Mouse (Mus musculus) brain, adult 2 months (tissue): ENCODE measurements around the gene Sema4a.

Experiments used
- DNase-seq: peaks from one replicate; pipeline ENCODE4 v3.0.0; 2011; ENCODE audit warnings: low read depth, low spot score

Sema4a gene

DNA sequence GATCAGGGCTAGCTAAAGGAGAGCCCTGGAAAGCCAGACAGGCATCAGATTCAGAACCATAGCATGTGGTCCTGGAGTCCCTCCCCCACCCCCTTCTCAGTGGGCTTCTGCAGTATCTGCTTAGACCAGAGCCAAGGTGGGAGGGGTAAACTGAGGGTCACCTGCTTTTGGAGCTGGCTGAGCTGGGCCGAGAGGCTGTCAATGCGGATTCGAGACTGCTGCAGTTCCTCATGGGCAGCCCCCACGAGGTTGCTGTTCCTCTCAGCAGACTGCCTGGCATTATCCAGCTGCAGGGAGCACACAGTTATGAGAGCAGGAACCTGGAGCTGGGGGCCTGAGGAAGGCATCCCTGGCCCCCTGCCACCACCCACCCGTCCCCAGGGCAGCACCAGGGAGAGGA lies 25.1 kb upstream of the Sema4a start:
- no peak for DNase-seq

DNA sequence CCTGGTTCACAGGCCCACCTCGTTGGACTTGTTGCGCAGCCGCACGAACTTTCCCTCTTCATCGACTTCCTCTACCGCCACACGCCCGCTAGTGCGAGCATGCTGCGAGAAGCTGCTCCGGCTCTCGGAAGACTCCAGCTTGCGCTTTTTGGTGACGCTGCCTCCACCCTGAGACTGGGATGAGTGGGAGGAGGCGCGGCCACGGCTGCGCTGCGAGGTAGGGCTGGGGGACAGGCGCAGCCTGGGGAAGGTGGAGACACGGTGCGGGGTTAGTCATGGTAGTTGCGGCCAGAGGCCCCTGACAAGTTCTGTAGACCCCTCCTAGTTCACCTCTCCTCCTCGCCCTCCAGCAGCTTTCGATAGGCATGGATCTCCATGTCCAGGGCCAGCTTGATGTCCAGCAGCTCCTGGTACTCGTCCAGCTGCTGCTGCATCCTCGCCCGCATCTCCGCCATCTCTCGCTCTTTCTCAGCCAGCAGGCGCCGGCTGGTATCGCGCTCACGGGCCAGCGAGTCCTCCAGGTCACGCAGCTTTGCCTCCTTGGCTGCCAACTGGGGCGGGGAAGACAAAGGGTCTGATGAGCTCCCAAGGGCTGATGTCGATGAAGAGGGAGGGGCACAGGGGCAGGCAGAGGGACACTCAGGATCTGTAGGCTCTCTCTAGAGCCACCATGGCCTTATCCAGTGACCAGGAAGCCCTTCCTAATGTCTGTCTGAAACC lies 23.8 kb upstream of the Sema4a start:
- peak; percentile 72 for DNase-seq

DNA sequence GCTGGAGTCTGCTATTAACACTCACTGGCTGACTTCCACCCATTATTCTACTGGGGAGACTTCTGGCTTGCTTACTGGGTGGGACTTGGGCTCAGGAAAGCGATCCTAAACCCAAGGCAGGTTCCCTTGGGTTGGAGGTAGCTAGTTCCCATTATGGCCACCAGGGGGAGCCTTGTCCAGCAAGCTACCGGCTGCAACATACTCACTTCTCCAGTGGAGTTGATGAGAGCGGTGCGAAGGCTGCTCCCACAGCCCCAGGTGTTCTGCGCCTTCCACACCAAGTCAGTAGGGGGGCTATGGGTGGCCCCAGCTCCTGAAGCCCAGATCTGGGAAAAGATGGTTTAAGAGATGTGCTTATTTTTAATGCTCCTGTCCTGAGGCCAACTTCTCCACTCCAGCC lies 22.6 kb upstream of the Sema4a start:
- peak; percentile 89 for DNase-seq

DNA sequence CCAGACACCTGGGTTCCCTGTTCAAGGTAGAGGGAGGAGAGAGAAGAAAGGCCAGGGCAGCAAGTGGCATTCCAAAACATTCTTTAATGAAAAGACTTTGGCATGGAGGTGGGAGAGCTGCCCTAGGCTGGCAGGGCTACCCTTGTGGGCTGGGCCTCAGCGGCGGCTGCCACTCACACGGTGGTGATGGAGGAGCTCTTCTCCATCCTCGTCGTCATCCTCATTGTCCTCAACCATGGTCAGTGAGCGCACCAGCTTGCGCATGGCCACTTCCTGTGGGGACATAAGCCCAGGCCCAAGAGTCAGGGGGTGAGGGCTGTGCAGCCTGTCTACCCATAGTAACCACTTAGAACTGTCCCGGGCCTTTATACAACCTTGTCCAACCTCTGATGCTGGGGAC lies 22.2 kb upstream of the Sema4a start:
- no peak for DNase-seq

DNA sequence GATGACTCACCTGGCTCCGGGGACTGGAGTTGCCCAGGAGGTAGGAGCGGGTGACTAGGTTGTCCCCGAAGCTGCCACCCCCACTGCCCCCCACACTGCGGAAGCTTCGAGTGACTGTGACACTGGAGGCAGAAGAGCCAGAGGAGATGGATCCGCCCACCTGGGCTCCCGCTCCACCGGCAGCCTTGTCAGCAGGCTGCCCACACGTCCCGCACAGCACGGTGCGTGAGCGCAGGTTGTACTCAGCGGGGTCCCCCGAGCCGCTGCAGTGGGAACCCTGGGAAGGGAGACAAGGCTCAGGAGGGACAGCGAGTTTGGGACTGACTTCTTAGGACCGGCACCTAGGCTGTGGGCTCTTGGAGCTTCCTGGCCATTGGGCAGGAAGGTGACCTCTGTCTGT lies 21.4 kb upstream of the Sema4a start:
- DNase-seq: peak; percentile 57

DNA sequence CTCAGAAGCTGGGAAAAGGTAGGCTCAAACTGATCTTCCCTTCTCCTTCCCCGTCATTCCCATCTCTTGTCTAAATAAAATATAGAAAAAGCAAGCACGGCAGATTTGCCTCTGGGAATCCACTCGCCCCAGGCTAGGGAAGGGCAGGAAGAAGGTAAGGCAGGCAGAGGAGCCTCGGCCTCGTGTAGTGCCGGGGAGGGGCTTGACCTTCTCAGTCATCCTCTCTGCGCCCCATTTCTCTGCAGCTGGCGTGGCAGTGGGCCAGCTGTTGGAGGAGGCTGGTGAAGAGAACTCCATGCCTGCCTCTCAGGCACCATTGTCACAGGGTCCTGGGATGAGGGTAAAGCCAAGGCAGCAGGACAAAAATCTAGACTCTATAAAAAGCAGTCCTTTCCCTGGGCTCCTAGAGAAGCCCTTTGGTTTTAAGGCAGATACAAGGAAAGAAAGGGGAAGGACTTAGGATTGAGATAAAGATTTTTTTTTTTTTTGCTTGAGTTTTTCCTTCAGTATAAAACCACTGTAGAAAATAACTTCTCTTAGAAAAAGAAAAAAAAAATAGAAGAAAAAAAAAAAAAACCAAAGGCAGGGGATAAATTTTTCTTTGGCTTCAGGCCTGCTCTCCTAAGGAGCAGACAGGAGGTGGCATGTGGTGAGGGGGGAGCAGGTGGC lies 20.5 kb upstream of the Sema4a start:
- DNase-seq: no peak

DNA sequence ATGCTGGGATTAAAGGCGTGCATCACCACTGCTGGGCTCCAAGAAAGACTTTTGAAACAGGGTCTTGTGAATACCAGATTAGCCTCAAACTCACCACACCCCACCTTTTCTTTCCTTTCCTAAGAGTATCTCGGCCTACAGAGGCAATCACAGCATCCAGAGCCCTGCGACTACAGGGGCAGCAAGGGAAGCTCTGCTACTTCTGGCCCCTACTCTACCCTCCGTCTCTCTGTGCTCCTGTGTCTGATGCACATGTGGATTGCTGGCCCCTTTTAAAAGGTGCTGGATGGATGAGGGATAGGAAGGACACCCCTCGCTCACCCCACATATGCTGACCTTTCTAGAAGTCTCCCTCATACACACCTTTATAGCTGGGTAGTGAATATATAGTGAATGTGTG lies 19.7 kb upstream of the Sema4a start:
- DNase-seq: no peak

DNA sequence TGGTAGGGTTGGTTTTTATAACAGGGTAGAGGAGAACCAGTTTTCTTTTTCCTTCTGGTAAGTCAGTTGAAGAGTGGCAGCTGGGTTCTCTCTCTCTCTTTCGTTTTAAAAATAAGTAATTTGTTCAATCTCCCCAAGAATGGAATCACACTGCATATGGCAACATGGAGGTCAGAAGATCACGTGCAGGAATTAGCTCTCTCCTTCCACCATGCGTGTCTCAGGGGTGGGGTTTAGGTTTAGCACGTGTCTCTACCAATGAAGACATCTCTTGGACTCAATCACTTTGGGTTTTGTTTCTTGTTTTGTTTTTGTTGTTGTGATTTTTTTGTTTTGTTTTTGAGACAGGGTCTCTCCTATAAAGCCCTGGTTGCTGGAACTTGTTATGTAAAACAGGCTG lies 18.8 kb upstream of the Sema4a start:
- no peak for DNase-seq

DNA sequence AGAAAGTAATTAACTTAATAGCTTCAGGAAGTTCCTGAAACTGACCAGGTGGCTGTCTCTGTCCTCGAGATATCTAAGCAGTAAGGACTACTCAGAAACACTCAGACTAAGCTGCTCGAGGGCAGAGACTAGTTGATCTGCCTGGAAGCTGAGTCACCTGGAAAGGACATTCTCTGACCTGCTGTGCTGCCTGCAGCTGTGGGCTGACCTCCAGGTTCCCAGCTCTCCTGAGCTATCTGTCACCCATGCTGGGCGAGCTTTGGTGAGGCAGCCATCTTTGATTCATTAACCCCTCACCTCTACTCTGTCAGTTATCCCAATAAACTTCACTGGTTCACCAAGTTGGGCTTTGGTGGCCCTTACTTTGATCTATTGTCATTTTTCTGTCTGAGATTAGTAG lies 18.2 kb upstream of the Sema4a start:
- no peak for DNase-seq

DNA sequence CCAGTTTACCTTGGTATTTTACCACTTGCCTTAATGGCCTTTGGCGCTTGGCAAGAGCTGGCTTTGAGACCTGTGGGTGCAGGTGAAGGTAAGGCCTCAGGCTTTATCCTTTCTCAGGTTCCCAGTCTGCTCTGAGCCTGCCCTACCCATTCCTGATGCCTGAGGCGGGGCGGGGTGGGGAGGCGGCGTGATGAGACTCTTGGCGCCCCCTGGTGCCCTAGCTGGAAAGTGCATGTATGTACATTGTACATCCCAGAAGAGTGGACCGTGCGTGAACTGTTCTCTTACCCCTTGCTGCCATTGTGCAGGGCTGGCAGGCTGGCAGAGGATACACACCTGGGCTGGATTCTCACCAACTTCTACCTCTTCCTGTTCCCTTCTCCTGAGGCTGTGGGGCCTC lies 16.8 kb upstream of the Sema4a start:
- peak; percentile 87 for DNase-seq

DNA sequence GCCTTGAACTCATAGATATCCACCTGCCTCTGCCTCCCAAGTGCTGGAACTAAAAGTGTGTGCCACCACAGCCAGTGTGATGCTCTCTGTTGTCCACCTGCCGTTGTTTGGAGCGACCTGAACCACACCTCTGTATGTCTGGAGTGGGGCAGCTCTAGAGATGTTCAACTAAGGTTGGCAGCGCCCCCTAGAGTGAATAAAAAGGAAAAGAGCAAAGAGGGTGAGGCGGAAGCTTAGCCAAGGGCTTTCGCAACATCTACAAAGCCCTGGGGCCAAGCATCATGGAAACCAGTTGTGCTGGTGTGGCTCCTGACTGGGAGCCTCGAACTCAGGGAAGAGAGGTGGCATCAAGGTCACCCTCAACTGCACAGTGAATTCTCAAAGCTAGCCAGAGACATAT lies 15.4 kb upstream of the Sema4a start:
- no peak for DNase-seq

DNA sequence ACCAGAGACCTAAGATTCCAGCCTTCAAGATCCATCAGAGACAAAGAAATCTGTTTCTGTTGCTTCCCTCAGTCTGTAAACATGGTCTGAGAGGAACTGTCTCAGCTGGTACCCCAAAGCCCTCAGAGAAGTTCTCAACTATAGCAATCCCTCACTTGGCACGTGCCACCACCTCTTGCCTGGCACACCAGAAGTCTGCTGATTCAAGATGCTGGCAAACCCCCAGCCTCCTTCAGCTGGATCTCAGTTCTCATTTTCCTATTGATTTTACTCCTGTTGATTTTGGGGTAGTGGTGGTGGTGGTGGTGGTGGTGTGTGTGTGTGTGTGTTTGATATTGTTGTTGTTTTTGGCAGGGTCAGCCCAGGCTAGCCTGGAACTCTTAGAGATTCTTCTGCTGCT lies 12.6 kb upstream of the Sema4a start:
- DNase-seq: no peak

DNA sequence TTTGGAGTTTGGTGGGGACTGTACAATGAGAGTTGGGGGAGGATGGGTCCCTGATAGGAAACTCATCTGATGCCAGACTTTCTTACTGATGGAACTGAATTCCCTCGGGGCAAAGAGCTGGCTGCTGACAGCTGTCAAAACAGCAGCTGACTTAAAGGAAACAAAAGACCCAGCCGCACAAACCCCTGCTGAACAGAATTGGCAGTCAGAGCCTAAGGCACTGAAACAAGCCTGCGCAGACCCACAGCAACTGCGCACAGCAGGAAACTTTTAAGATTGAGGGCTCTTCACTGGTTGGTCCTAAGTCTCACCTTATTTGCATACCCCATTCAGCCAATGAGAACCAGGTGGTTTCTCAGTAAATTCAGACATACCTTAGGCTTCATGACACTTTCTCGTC lies 12.0 kb upstream of the Sema4a start:
- no peak for DNase-seq

DNA sequence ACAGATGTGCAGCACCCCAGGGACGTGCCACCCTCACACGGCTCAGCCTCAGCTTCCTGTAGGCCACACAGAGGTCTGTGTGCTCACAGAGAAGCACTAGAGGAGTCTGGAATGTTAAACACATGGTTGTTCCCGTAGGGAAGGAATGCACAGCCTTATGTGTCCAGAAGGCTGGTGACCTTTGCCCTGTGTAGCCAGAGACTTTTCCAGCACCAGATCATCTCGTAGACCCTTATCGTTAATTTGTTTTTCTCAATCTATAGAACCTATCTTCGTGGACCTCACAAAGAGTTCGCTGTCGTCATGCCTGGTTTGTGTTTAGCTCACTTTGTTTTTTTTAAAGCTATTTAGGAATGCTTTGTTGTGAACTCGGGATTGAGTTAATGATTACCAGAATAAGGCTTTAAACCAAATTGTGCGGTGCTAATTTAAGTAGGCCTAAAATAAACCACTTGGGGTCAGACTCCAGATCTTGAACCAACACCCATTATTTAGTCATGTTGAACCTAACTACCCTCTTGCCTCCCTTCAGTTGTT lies 10.0 kb upstream of the Sema4a start:
- DNase-seq: no peak

DNA sequence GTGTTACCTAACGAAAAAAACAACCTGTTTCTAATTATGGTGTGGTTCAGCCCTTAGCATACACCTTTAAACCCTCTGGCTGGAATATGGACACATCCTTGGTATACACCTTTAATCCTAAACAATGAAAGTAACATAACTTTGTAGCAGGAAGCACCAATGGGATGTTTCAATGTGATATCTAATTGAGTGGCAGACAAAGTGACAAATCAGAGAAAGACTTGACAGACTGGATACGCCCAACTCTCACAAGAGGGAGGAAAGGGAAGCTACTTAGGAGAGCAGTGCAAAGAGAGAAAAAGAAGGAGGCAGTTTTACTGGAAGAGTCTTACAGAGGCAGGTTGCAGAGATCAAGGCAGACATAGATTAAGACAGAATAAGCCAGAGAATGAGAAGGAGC lies 8.5 kb upstream of the Sema4a start:
- DNase-seq: no peak

DNA sequence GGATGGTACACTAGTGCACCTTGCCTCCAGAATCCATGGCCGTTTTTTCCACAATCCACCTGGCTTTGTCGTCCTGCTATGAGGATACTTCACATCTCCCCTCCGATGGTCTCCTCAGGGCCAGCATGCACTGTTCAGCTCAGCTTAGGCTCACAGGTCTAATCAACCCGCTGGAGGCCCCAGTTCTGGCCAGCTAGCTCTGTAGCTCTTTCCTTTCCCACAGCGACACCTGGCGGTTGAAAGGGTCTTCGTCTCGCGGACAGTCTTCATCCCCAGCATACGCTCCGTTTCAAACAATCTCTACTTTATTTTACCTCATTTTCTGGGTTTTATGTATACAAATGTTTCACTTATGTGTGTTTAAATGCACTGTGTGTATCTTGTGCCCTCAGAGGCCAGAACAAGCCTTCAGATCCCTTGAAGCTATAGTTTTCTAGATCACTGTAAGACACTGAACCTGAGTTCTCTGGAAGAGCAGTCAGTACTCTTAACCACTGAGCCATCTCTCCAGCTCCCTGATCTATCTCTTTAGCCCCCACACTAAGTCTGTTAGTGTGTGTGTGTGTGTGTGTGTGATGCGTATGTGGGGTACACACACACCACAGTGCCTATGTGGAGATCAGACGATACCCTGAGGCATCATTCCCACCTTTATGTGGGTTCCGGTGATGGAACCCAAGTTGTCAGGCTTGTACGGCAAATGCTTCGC lies 6.3 kb upstream of the Sema4a start:
- peak; percentile 92 for DNase-seq

DNA sequence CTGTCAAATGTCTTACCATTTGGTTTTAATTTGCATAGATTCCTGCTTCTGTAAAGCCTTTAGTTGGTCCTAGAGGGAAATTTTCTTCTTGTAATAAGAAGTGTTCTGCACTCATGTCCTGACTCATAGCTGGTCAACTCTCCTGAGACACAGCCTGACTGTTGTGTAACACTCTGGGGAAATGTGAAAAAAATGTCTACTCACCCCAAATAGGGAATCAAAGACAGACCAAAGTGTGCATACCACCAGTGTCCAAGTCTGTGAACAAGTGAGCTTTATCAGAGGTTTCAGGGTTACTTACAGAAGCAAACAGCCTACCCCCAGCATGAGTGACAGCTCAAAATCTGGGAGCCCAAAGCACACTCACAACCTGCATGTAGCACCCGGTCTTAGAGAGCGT lies 4.1 kb upstream of the Sema4a start:
- no peak for DNase-seq

DNA sequence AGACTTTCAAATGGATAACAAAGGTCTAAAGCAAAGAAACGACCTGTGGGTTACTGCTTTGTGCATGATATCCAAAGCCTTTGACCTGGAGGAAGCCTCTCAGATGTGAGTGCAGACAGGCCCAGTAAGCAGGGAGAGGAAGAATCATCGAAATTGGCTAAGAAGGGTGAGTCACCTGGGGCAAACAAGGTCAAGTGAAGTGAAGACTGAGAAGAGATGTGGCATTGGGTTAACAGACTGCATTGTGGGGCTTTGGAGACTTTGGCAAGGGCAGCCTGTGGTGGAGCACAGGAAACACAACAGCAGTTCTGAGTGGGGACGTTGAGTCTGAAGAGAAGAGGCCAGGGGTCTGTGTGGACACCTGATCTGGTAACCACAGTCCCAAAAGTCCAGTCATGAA lies 3.4 kb upstream of the Sema4a start:
- DNase-seq: no peak

DNA sequence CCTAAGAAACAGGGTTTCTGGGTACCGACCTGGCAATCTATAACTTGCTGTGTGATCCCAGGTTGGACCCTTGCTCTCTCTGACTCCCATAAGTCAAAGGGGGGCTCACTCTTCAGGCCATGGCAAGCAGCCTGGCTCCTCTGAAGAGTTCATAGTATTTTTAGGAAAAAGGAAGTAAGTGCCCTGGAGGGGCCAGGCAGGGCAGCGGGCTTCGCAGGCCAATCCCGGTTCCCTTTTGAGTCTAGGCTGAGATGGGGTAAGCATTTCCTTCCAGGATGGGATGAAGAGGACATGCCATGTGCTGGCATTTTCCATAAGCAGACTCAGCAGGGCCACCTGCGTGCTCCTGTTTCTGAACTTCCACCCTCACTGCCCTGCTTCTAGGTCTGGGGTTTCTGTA lies 953 bp downstream of the Sema4a start:
- DNase-seq: no peak

DNA sequence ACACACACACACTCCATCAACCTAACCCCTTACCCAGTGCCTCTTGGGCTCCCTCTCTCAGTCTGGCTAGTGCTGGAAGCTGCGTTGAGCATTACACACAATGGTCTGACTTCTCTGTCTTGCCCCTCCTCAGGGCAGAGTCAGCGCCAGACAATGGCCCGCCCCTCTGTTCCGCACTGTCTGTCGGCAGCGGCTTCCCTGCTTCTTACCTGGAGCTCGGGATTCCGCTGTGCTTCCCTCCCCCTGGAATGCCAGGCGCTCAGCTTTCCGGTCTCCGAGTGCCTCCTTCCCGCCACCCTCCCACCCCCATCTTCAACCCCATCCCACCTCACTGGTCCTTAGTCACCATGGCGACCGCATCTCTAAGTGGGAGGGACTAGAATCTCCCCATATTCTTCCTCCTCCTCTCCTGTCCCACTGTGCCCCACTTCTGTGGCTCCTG lies 2.2 kb downstream of the Sema4a start:
- peak; percentile 83 for DNase-seq

DNA sequence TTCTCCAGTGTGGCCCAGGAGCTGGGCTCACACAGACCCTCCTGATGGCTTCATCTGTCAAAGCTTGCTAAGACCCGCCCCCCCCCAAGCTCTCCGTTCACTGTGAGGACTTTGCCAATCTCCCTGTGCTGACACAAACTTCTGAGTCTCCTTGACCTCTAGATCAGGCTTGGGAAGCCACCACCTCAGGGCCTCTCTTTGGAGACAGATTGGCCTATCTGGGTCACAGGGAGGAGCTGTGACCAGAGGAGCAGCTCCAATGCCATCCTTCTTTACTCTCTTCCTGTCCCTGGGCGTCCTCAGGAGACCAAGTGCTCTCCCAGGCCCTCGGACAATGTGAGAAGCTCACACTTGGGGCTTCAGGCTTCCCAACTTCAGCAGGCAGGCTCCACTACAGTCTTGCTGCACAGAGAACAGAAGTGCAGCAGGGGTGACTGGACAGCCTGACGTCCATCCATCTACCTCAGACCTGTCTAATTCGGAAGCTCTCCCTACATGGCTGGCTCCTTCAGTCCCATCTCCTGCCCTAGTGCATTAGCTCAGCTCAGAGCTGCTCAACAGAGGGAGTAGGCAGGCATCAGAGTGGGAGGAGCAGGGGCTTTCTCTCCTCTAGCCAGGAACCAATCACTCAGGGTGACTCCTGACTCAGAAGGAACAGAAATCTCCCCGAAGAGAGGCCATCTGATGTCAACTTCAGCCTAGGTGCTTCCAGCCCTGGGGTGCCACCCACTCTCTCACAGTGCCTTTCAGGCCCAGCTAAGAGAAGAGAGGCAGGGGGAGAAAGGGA lies 4.0 kb downstream of the Sema4a start:
- peak; percentile 73 for DNase-seq

DNA sequence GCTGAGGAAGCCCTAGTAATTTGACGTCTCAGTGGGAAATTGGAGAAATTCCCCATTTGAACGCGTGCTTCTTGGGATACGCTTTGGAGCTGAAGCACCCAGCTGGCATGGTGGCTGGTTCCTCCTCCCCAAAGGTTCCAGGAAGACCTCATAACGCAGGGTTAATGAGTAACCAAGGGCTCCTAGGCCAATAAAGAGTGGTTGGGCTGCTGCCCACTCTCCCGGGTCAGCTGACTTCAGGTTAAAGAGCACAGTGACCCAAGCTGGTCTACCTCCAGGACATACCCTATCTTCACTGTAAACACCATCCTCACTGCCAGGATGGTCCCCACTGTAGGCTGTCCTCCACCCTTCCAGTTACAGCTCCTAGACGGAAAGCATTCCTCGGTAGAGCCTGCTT lies 4.7 kb downstream of the Sema4a start:
- no peak for DNase-seq
